Mouse (Mus musculus) ES-Bruce4 (cell line): Measurements from ENCODE around the gene Pde10a.

ENCODE experiments used
- CTCF ChIP-seq: IDR thresholded peaks from one replicate; pipeline ENCODE4 v1.8.1; 2011; ENCODE audit warnings: low read depth, low read length
- EP300 ChIP-seq: IDR thresholded peaks from 2 replicates; pipeline ENCODE4 v1.6.1; 2011; ENCODE audit warnings: low read depth, low read length; ENCODE audit not compliant: insufficient read depth
- POLR2A ChIP-seq: IDR thresholded peaks from one replicate; pipeline ENCODE4 v1.8.1; 2011; ENCODE audit warnings: low read length; ENCODE audit not compliant: insufficient read depth

GRCm38 (mm10) chr17:8810201-8810600 is 285.0 kb downstream of the Pde10a start:
- TF ChIP-seq POLR2A: no peak
- TF ChIP-seq CTCF: no peak
- no peak for TF ChIP-seq EP300
